Mouse (Mus musculus) brain, embryonic 14.5 days (tissue): ENCODE results near the gene Gpc6. TPM values are rescaled to one million over a fixed set of nuclear protein-coding genes. Genes with fewer than 3 reads are reported as not detected.

Experiments used
- DNase-seq: peaks from one replicate; pipeline ENCODE4 v3.0.0-alpha.2; 2011; ENCODE audit warnings: low read depth
- CTCF ChIP-seq: fragments of 200-500 bp; IDR thresholded peaks from 2 replicates; pipeline ENCODE4 v1.5.1; 2012; ENCODE audit warnings: inconsistent platforms, mild to moderate bottlenecking, moderate library complexity, borderline replicate concordance; ENCODE audit not compliant: insufficient read depth, insufficient read length; ENCODE audit errors: extremely low read depth
- POLR2A ChIP-seq: fragments of 200-500 bp; IDR thresholded peaks from 2 replicates; pipeline ENCODE4 v1.6.1; 2012; ENCODE audit warnings: mild to moderate bottlenecking, inconsistent platforms, borderline replicate concordance; ENCODE audit not compliant: poor library complexity, insufficient read depth, insufficient read length, severe bottlenecking; ENCODE audit errors: extremely low read depth
- polyA plus RNA-seq: library from polyadenylated mRNA; depleted of rRNA; stranded (reverse); fragments of >200 nt; gene quantifications from 2 replicates; pipeline ENCODE4 v1.2.3, GENCODE M21; 2012

The Gpc6 gene
- polyA plus RNA-seq, 1 experiment, result 10.7 TPM

GRCm38 (mm10) chr14:117361965-117362309 lies 436.8 kb downstream of the Gpc6 start:
- TF ChIP-seq POLR2A, result no peak
- TF ChIP-seq CTCF, result no peak
- DNase-seq, result no peak

GRCm38 (mm10) chr14:117369331-117369866 lies 444.3 kb downstream of the Gpc6 start:
- TF ChIP-seq POLR2A (no peak), CTCF (no peak)
- peak; percentile 53 for DNase-seq

DNA sequence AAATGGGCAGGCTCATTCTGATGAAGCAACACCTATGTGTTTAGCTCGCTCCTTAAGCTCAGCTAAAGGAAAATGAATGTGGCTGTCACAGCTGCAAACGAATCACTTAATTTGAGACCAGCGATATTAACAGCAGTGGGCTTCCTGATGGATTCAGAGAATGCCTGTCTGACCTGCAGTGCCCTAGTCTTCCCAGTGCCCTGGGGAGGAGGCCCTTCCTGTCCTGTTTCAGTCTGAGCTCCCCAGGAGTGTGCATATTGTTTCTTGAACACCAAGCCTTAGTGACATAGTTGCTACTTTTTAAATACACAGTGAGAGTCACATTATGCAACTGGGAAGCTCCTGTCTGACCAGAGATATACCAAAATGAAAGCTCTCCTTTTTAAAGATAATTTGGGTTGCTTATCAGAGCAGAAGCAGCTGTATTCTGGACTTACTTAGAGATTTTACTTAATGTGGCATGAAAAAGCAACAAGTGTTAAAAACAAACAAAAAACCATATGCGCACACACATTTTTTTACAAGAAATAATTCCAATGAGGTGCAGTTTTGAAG lies 451.8 kb downstream of the Gpc6 start:
- DNase-seq, result no peak

DNA sequence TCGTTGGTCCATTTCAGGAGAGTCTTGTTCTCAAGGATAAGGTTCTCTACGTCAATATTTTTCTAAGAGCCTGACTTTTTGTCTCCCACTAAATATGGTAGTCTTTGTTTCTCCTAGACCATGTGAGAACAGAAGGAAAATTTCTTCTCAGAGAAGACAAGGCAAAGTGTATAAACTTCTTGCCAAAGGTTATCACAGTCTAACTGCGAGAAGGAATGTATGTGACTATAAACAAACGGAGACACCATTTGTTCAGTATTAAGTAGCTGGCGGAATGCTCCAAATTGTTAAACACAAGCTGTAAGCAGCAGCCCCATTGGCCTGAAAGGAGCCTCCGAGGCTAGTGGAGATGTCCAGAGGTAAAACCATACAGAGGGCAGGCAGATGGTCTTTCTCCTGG lies 454.9 kb downstream of the Gpc6 start:
- TF ChIP-seq POLR2A (no peak), CTCF (no peak)
- DNase-seq, result no peak

More for the DNA sequence above, 451.8 kb downstream of the Gpc6 start:
- TF ChIP-seq CTCF (no peak), POLR2A (no peak)

GRCm38 (mm10) chr14:117383188-117383587 lies 458.1 kb downstream of the Gpc6 start:
- peak; percentile 73 for DNase-seq
- TF ChIP-seq POLR2A (no peak), CTCF (no peak)

DNA sequence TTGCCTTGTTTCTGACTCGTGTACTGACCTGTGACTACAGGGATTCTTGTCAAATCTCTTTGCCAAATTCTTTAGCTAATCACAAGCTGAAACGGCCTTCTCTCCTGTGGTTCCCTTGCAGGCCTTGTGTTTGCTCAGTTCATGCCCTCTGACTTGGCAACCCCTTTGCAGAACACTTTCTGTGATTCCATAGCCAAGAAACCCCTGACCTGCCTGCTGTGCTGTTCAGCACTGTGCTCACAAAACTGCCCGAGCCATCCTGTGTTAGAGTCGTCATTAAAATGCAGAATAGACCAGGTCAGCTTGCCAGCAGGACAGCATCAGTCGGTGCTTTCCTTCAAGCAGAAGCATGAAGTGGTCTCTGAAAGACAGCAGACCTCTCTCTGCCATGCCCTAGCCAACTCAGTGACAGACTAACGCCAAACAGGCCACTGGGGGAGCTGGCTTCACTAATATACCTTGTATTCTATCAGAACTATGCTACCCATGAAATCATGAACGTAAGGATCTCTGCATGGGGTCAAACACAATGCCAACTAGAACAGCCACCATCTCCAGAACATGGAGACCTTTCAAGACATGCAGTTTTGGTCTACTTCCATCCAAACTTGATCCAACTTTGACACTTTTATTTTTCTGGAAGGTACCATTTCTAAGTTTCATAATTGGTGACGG lies 459.1 kb downstream of the Gpc6 start:
- no peak for TF ChIP-seq POLR2A
- TF ChIP-seq CTCF, result no peak
- DNase-seq, result peak; percentile 45

DNA sequence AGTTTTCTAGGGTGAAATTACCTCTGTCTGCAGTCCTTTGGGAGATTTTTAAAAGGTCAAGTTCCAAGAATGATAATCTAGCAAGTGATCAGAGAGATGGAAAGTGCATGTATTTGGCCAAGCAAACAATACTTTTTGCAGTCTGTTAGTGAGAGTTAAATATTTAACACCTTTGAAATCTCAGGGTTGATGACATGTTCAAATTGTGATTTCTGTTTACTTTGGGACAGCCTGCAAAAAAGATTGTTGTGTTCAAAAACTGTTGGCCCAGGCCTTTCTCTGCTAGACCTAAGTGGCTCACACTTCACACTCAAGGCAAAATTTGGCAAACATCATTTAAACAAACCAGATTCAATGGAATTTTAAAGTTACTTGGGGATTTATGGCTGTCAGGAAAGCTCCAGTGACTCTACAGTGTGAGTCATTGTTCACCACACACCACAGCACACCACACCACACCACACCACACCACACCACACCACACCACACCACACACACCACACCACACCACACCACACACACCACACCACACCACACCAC lies 460.7 kb downstream of the Gpc6 start:
- no peak for DNase-seq
- TF ChIP-seq CTCF (no peak), POLR2A (no peak)

DNA sequence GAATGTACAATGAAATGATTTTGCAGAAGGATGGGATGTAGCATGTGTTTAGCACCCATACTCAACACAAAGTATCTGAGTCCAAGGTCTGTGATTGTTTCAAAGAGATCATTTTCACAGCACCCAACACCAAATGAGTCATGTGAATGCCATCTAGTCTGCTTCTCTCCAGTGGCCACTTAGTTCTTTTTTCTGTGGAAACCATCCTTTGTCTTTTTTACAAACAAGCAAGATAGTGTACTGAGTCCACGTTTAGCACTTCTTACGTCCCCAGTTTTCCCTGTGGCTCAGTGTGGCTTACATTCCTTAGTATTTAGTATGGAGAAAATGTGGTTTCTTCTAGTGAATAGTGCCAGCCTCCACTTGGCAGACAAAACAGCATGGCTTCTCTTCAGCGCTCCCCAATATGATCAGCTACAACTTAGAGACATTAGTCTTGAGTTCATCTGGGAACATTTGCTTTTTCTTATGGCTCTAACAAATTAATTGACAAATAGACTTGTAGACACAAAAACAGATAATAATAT lies 465.7 kb downstream of the Gpc6 start:
- DNase-seq, result no peak
- TF ChIP-seq CTCF, result no peak
- no peak for TF ChIP-seq POLR2A

DNA sequence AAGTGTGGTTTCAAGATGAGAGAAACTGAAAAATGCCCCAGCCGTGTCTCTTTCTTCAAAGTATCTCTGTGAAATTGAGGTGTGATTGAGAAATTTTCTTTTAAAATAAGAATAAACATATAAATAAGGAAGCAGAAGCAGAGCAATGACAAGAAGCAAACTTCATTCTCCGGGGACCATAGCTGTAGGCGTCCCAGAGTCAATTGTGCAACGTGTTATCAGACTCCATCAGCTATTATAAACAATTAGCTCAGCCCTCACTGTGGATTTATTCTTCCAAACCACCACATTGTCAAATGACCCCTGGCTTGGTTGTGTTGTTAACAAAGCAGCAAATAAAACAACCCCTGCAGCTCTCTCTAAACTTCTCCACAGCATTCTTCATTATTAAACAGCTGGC lies 466.3 kb downstream of the Gpc6 start:
- TF ChIP-seq CTCF (no peak), POLR2A (no peak)

DNA sequence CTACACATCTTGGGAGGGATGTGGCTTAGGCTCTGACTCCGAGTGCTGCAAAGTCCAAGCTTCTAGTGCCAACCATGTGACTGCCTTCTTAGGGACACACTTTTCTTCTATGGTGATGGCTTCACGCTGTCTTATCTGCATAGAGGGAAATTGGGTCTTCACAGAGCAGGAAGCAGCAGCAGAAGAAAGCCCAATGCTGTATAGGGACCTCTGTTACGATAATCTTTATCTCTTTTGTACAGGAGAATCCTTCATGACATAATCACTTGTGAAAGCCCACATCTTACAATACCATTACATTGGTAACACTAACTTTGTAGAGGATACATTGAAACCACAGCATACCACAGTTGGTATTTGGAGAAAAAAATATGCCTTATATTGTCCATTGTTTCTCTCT lies 472.1 kb downstream of the Gpc6 start:
- TF ChIP-seq CTCF (no peak), POLR2A (no peak)
- DNase-seq, result no peak

More for the DNA sequence above, 466.3 kb downstream of the Gpc6 start:
- DNase-seq, result no peak

DNA sequence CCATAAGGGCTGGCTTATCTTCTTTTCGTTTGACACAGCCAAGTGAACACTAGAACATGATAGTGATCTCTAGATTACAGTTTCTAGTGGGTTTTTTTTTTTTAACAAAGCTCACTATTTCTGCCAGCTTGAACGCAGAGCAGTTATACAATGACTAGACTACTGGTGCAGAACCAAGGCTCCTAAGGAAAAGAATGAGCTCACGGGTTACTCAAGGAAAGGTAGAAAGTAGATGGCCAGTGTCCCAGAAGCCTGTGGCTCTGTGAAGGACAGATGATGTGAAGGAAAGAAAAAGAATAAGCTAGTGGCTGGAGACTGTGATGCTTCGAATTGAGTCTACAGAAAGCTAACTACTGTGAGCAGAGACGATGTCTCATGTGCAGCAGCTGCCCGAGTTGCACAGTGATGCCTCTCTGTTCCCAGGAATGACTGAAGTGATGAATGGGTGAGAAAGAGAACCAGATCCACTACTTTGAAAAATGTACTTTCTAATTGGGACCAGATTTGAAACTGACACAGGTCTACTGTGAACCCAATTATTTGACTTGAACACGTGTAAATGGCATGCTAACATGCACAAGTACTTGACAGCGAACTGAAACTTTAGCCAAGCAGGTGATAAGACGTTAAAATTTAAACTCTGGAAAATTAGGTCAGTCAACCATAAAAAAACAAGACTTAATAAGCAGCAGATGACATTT lies 482.9 kb downstream of the Gpc6 start:
- DNase-seq, result peak; percentile 18
- TF ChIP-seq POLR2A, result no peak
- no peak for TF ChIP-seq CTCF

DNA sequence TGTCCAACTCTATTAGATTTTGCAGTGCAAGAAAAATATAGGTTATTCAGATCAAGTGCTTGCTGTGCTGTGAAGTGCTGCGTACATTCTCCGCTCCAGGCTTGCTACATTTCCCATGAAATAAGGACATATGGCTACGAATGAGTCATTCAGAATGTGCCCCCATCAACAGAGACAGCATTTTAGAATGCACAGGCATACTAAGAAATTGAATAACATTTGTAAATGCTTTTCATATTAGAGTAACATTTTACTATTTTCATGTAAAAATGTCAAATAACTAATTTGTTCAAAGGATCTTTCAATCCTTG lies 483.4 kb downstream of the Gpc6 start:
- peak; percentile 41 for DNase-seq
- TF ChIP-seq CTCF (no peak), POLR2A (no peak)
